Mouse (Mus musculus) layer of hippocampus, adult 2 months (tissue): ENCODE measurements around the gene Reg1. TPM values are rescaled to one million over a fixed set of nuclear protein-coding genes. Genes with fewer than 3 reads are reported as not detected.
A peak's percentile ranks its signal among the peaks of the same experiment; 100 is the strongest.
"Not testable (repeated sequence)": the region's sequence is repeated elsewhere in the genome, so short reads cannot be mapped to it uniquely, and the experiment has no call there.

Source experiments
- DNase-seq, 2 experiments: peaks; one replicate each; pipeline ENCODE4 v3.0.0; 2022; ENCODE audit warnings: low spot score in 2 of 2
- H3K27ac ChIP-seq: fragments of 200-600 bp; 2 replicates; pipeline ENCODE4 v1.8.1; 2022
- H3K4me3 ChIP-seq: fragments of 200-600 bp; 2 replicates; pipeline ENCODE4 v1.8.1; 2022; ENCODE audit warnings: mild to moderate bottlenecking
- CTCF ChIP-seq: fragments of 200-600 bp; conservative IDR thresholded peaks from 2 replicates; pipeline ENCODE4 v1.8.1; 2022; ENCODE audit warnings: antibody characterized with exemption, mild to moderate bottlenecking, moderate library complexity
- long read RNA-seq, 2 experiments: library from polyadenylated mRNA; stranded (forward); transcript quantifications; one replicate each; pipeline ENCODE4 v2.0.0; 2021; ENCODE audit warnings: borderline mapping rate in 2 of 2
- total RNA-seq, 2 experiments: library from RNA; stranded (reverse); gene quantifications; 2 replicates each; pipeline ENCODE4 v1.2.3; 2021

Reg1 gene
- total RNA-seq: not detected
- long read RNA-seq, experiment 1: 0 reads
- long read RNA-seq, experiment 2: 0 reads

GRCm38 (mm10) chr6:78422411-78422810, at the start of gene Reg1:
Gene Reg1 (plus strand): TSS chr6:78422711.
- DNase-seq, H3K4me3 ChIP-seq, H3K27ac ChIP-seq: not testable (repeated sequence)

- Histone ChIP-seq H3K4me3 (no peak within 1 kb of the TSS), H3K27ac (no peak within 1 kb of the TSS)
- no peak for TF ChIP-seq CTCF
- no peak for DNase-seq
Measured at GRCm38 (mm10) chr6:78378765-78379164, 43.7 kb upstream of the Reg1 start, which contains the start of gene Reg3d. Gene Reg3d (minus strand): TSS chr6:78378865.

GRCm38 (mm10) chr6:78380409-78380808, 42.1 kb upstream of the Reg1 start, which contains the start of gene Reg3a:
Gene Reg3a (plus strand): TSS chr6:78380709.
- no peak within 1 kb of the TSS for H3K27ac ChIP-seq
- DNase-seq: no peak
- no peak for TF ChIP-seq CTCF

GRCm38 (mm10) chr6:78385609-78386008, 36.9 kb upstream of the Reg1 start:
- no peak for TF ChIP-seq CTCF

More at GRCm38 (mm10) chr6:78380409-78380808, 42.1 kb upstream of the Reg1 start, which contains the start of gene Reg3a:
- H3K4me3 ChIP-seq: no peak within 1 kb of the TSS

GRCm38 (mm10) chr6:78395323-78395722, 27.2 kb upstream of the Reg1 start, which contains the start of gene Reg2:
Gene Reg2 (plus strand): TSS chr6:78395623.
- DNase-seq, H3K4me3 ChIP-seq, H3K27ac ChIP-seq: not testable (repeated sequence)

More at GRCm38 (mm10) chr6:78385609-78386008, 36.9 kb upstream of the Reg1 start:
- DNase-seq: no peak
- Histone ChIP-seq H3K27ac (no peak overlapping the region), H3K4me3 (no peak overlapping the region)

- DNase-seq: no peak
- TF ChIP-seq CTCF: no peak
- no peak overlapping the region for H3K27ac ChIP-seq
- no peak overlapping the region for H3K4me3 ChIP-seq
Measured at GRCm38 (mm10) chr6:78425497-78425896, 3.0 kb downstream of the Reg1 start.

- no peak for DNase-seq
- TF ChIP-seq CTCF: no peak
- no peak overlapping the region for H3K4me3 ChIP-seq
- no peak overlapping the region for H3K27ac ChIP-seq
Measured at GRCm38 (mm10) chr6:78447202-78447601, 24.7 kb downstream of the Reg1 start.

GRCm38 (mm10) chr6:78448409-78448808, 25.9 kb downstream of the Reg1 start:
- no peak overlapping the region for H3K27ac ChIP-seq
- no peak for DNase-seq
- no peak for TF ChIP-seq CTCF
- H3K4me3 ChIP-seq: no peak overlapping the region

GRCm38 (mm10) chr6:78452804-78453203, 30.3 kb downstream of the Reg1 start:
- H3K4me3 ChIP-seq: no peak overlapping the region
- TF ChIP-seq CTCF: no peak
- H3K27ac ChIP-seq: no peak overlapping the region
- DNase-seq: no peak

- DNase-seq: peak; percentile 44 to 81
- no peak for TF ChIP-seq CTCF
- H3K4me3 ChIP-seq: no peak overlapping the region
- H3K27ac ChIP-seq: no peak overlapping the region
Measured at GRCm38 (mm10) chr6:78460191-78460825, 37.8 kb downstream of the Reg1 start.

- no peak for TF ChIP-seq CTCF
- Histone ChIP-seq H3K4me3 (no peak overlapping the region), H3K27ac (no peak overlapping the region)
- DNase-seq: no peak
Measured at GRCm38 (mm10) chr6:78462360-78462759, 39.8 kb downstream of the Reg1 start.

GRCm38 (mm10) chr6:78463266-78463665, 40.8 kb downstream of the Reg1 start:
- no peak for DNase-seq
- no peak overlapping the region for H3K27ac ChIP-seq
- no peak overlapping the region for H3K4me3 ChIP-seq
- peak; percentile 68 for TF ChIP-seq CTCF

GRCm38 (mm10) chr6:78468772-78469171, 46.3 kb downstream of the Reg1 start, which contains the start of gene Reg3g:
Gene Reg3g (minus strand): TSS chr6:78468872.
- TF ChIP-seq CTCF: no peak
- DNase-seq: no peak
- Histone ChIP-seq H3K27ac (no peak within 1 kb of the TSS), H3K4me3 (no peak within 1 kb of the TSS)

GRCm38 (mm10) chr6:78469287-78469686, 46.8 kb downstream of the Reg1 start:
- DNase-seq: no peak
- Histone ChIP-seq H3K27ac (no peak overlapping the region), H3K4me3 (no peak overlapping the region)
- TF ChIP-seq CTCF: no peak

Other genes starting within 250 kb of the Reg1 start
- not detected for gene Reg3b, start 52.1 kb upstream of the Reg1 start, total RNA-seq
- gene Reg3d, start 43.8 kb upstream of the Reg1 start, total RNA-seq: not detected
- not detected for gene Reg3a, start 42.0 kb upstream of the Reg1 start, total RNA-seq
- gene Reg2, start 27.1 kb upstream of the Reg1 start, total RNA-seq: not detected
- not detected for gene Reg3g, start 46.2 kb downstream of the Reg1 start, total RNA-seq